Mouse (Mus musculus) cerebral cortex, adult 2 months (tissue): ENCODE measurements around the gene Gm14781.

Experiments used
- WGBS: fragments of 180-500 bp; shearing (Covaris S2); methylation state at CpG from one replicate; pipeline ENCODE4 v1.1.7; 2018; 5-methylcytosine and 5-hydroxymethylcytosine counted together

The Gm14781 gene

DNA sequence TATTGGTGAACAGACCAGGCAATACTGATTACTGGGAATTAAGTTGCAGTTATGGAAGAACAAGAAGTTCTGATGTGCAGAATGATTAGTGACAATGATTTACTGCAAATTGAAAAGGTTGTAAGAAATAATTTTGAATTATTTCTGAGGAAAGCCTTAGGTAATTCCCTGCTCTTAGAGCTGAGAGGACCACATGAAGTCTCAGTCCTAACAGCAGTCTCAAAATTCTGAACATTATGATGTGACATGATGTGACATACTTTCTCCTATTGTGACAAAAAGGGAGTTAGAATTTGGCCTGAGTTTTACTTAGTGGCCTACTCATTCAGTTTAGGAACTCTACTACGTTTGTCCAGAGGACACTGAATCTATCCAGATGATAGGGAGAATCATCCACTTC, at the start of gene Gm14781:
Gene Gm14781 (plus strand): TSS at position 301 of the 400 bp plus-strand sequence.
- 76% methylated on average over 1 of the region's 1 CpGs for WGBS
